Mouse (Mus musculus): ENCODE data around the gene Cmpk1. TPM values are rescaled to one million over a fixed set of nuclear protein-coding genes. Genes with fewer than 3 reads are reported as not detected.

Cmpk1 gene
- polyA plus RNA-seq, 1 experiment from 2014 or later = 109 TPM

GRCm38 (mm10) chr4:114958231-114958630, 28.8 kb downstream of the Cmpk1 start:
- no peaks in the 10 kb centered on the region for H3K9me3 ChIP-seq (ENCODE audit: control insufficient read depth, low read length)
- no peaks in the 10 kb centered on the region for H3K4me1 ChIP-seq (replicated peaks; ENCODE audit: control insufficient read depth, insufficient read depth, low read length)
- peaks cover 4% of the 10 kb centered on the region; the same call in 1 of the 2 replicates for H3K36me3 ChIP-seq (ENCODE audit: control insufficient read depth, insufficient read depth, low read length)
- ATAC-seq (replicated peaks; ENCODE audit: low FRiP score) (no peak), DNase-seq (ENCODE audit: low spot score) (no peak)
- H3K27ac ChIP-seq (ENCODE audit: low read depth, low read length) = no peak overlapping the region
- H3K9ac ChIP-seq (ENCODE audit: low read depth, low read length) = no peak overlapping the region
- WGBS = 86% methylated on average over 2 of the region's 2 CpGs
- H3K4me2 ChIP-seq = no peak overlapping the region
- no peak overlapping the region for H3K4me3 ChIP-seq (ENCODE audit: low read depth, low read length)
- H3K27me3 ChIP-seq (replicated peaks; ENCODE audit: control insufficient read depth, insufficient read depth, low read length) = no peaks in the 10 kb centered on the region

DNA sequence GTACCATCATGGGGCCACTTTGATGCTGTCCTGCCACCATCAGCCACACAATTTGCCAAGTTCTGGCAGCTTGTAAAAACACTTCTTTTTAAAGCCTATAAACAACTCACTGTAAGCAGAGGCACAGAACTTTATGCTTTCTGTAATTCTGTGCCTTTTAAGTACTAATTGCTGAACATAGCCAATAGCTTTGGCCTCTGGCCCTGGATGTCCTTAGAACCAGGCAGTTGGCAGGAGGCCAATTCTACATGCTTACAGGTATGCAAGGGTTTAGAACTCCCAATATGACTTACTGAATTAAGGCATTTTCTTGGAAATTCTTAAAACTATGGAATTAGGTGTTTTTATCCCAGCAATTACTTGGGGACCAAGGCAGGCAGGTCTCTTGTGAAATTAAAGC, 29.6 kb downstream of the Cmpk1 start:
- no peak for DNase-seq (ENCODE audit: low spot score)
- no peak for ATAC-seq (replicated peaks; ENCODE audit: low FRiP score)
- Histone ChIP-seq H3K4me2 (no peak overlapping the region), H3K27me3 (replicated peaks; ENCODE audit: control insufficient read depth, insufficient read depth, low read length) (no peaks in the 10 kb centered on the region), H3K9ac (ENCODE audit: low read depth, low read length) (no peak overlapping the region), H3K27ac (ENCODE audit: low read depth, low read length) (no peak overlapping the region), H3K36me3 (ENCODE audit: control insufficient read depth, insufficient read depth, low read length) (peaks cover 3% of the 10 kb centered on the region; the same call in 1 of the 2 replicates), H3K4me1 (replicated peaks; ENCODE audit: control insufficient read depth, insufficient read depth, low read length) (no peaks in the 10 kb centered on the region), H3K4me3 (ENCODE audit: low read depth, low read length) (no peak overlapping the region), H3K9me3 (ENCODE audit: control insufficient read depth, low read length) (no peaks in the 10 kb centered on the region)

GRCm38 (mm10) chr4:114953172-114953571, 33.9 kb downstream of the Cmpk1 start:
- H3K27ac ChIP-seq (ENCODE audit: low read depth, low read length) = no peak overlapping the region
- H3K4me3 ChIP-seq (ENCODE audit: low read depth, low read length) = no peak overlapping the region
- 73% methylated on average over 3 of the region's 3 CpGs for WGBS
- no peaks in the 10 kb centered on the region for H3K9me3 ChIP-seq (ENCODE audit: control insufficient read depth, low read length)
- DNase-seq (ENCODE audit: low spot score) (no peak), ATAC-seq (replicated peaks; ENCODE audit: low FRiP score) (no peak)
- H3K9ac ChIP-seq (ENCODE audit: low read depth, low read length) = no peak overlapping the region
- H3K4me2 ChIP-seq = no peak overlapping the region
- 0 out of 2 replicates have a peak, but pooled peaks cover 2% of the 10 kb centered on the region for H3K27me3 ChIP-seq (replicated peaks; ENCODE audit: control insufficient read depth, insufficient read depth, low read length)
- no peaks in the 10 kb centered on the region for H3K4me1 ChIP-seq (replicated peaks; ENCODE audit: control insufficient read depth, insufficient read depth, low read length)
- H3K36me3 ChIP-seq (ENCODE audit: control insufficient read depth, insufficient read depth, low read length) = no peaks in the 10 kb centered on the region

DNA sequence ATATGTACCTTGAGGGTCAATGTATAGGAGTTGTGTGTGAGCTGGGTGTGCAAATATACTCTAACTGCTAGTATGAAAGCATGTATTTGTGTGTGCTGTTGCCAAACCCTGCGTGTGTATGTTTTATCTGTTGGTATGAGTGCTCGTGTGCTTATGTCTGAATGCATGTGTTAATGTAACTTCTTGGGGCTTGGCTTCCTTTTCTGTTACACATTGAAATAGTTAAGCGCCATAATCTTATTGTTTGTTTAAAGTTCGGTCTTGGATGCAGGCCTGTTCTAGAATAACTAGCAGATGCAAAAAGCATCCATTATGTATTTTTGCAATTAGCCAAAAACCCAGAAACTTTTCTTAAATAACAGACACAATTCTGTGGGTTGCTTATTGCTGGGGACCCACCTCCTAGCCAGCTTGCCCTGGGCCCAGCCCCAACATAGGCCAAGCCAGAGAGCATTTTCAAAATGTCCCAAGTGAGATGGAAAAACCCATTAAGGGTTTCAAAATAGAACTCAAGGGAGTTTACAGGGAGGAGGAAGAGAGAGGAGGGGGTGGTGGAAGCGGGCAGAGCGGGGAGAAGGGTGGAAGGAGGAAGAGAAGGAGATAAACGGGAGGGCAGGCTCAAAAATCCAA, 39.1 kb downstream of the Cmpk1 start:
- Histone ChIP-seq H3K4me3 (ENCODE audit: low read depth, low read length) (no peak overlapping the region), H3K9me3 (ENCODE audit: control insufficient read depth, low read length) (no peaks in the 10 kb centered on the region), H3K27me3 (replicated peaks; ENCODE audit: control insufficient read depth, insufficient read depth, low read length) (peaks cover 2% of the 10 kb centered on the region; the same call in 1 of the 2 replicates), H3K36me3 (ENCODE audit: control insufficient read depth, insufficient read depth, low read length) (no peaks in the 10 kb centered on the region), H3K27ac (ENCODE audit: low read depth, low read length) (no peak overlapping the region), H3K4me1 (replicated peaks; ENCODE audit: control insufficient read depth, insufficient read depth, low read length) (no peaks in the 10 kb centered on the region), H3K4me2 (no peak overlapping the region), H3K9ac (ENCODE audit: low read depth, low read length) (no peak overlapping the region)
- ATAC-seq (replicated peaks; ENCODE audit: low FRiP score) (no peak), DNase-seq (ENCODE audit: low spot score) (no peak)
- WGBS = 63% methylated on average over 7 of the region's 7 CpGs

DNA sequence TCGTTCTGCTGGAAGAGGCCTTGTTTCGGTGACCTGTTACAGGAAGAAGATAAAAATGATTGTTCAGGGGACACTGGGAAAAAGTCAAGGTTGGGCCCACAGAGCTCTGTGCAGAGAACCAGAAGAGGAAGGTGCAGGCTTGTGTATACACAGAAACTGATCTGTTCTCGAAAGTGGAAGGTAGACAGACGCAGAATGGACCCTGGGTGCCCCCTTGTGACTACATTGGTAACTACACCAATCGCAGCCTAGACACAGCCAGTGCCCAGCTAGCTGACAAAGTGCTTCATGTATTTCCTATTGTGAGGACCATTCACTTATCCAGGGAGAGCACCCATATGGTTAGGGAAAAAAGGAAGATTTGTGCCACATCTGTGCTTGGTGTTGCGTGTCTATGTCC, 39.6 kb downstream of the Cmpk1 start:
- Histone ChIP-seq H3K4me1 (replicated peaks; ENCODE audit: control insufficient read depth, insufficient read depth, low read length) (no peaks in the 10 kb centered on the region), H3K4me2 (no peak overlapping the region), H3K4me3 (ENCODE audit: low read depth, low read length) (no peak overlapping the region), H3K27me3 (replicated peaks; ENCODE audit: control insufficient read depth, insufficient read depth, low read length) (peaks cover 2% of the 10 kb centered on the region; the same call in 1 of the 2 replicates), H3K9me3 (ENCODE audit: control insufficient read depth, low read length) (no peaks in the 10 kb centered on the region), H3K27ac (ENCODE audit: low read depth, low read length) (no peak overlapping the region), H3K36me3 (ENCODE audit: control insufficient read depth, insufficient read depth, low read length) (no peaks in the 10 kb centered on the region), H3K9ac (ENCODE audit: low read depth, low read length) (no peak overlapping the region)
- DNase-seq (ENCODE audit: low spot score) = peak; percentile 68
- WGBS = 26% methylated on average over 6 of the region's 6 CpGs
- ATAC-seq (replicated peaks; ENCODE audit: low FRiP score) = peak; percentile 68

DNA sequence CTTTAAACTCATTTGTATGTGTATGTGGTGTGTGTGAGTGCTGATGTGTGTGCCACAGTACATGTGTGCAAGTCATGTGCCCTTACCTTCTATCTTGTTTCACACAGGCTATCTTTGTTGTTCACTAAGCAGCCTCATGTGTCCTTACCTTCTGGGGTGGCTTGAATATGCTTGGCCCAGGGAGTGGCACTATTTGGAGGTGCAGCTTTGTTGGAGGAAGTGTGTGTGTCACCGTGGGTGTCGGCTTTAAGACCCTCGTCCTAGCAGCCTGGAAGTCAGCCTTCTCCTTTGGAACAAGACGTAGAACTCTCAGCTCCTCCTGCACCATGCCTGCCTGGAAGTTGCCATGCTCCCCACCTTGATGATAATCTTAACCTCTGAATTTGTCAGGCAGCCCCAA, 40.6 kb downstream of the Cmpk1 start:
- WGBS = 73% methylated on average over 4 of the region's 4 CpGs
- no peaks in the 10 kb centered on the region for H3K36me3 ChIP-seq (ENCODE audit: control insufficient read depth, insufficient read depth, low read length)
- DNase-seq (ENCODE audit: low spot score) = no peak
- no peak overlapping the region for H3K4me2 ChIP-seq
- H3K4me1 ChIP-seq (replicated peaks; ENCODE audit: control insufficient read depth, insufficient read depth, low read length) = no peaks in the 10 kb centered on the region
- ATAC-seq (replicated peaks; ENCODE audit: low FRiP score) = no peak
- H3K27ac ChIP-seq (ENCODE audit: low read depth, low read length) = no peak overlapping the region
- H3K4me3 ChIP-seq (ENCODE audit: low read depth, low read length) = no peak overlapping the region
- no peak overlapping the region for H3K9ac ChIP-seq (ENCODE audit: low read depth, low read length)
- H3K27me3 ChIP-seq (replicated peaks; ENCODE audit: control insufficient read depth, insufficient read depth, low read length) = peaks cover 2% of the 10 kb centered on the region; the same call in 1 of the 2 replicates
- H3K9me3 ChIP-seq (ENCODE audit: control insufficient read depth, low read length) = no peaks in the 10 kb centered on the region

DNA sequence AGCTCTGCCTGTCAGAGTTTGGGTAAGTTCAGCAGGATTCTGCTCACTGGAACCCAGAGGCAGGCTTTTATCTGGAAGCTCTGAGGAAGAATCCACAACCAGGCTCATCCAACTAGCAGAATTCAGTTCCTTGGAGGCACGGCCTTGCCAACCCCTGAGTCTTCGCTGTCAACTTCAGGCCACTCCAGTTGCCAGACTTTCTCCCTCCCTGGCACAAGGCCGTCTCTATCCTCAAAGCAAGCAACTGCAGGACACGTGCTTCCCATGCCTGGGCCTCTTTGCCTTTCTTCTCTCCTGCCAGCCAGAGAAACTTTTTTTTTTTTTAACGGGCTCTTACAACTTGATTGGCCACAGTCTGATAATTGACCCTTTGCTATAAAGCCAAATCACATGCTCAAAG, 42.0 kb downstream of the Cmpk1 start:
- Histone ChIP-seq H3K27me3 (replicated peaks; ENCODE audit: control insufficient read depth, insufficient read depth, low read length) (peaks cover 2% of the 10 kb centered on the region; the same call in 1 of the 2 replicates), H3K27ac (ENCODE audit: low read depth, low read length) (no peak overlapping the region)
- DNase-seq (ENCODE audit: low spot score) = no peak

GRCm38 (mm10) chr4:114942583-114942982, 44.5 kb downstream of the Cmpk1 start:
- no peak overlapping the region for H3K4me3 ChIP-seq (ENCODE audit: low read depth, low read length)
- peaks cover 4% of the 10 kb centered on the region for H3K27me3 ChIP-seq (replicated peaks; ENCODE audit: control insufficient read depth, insufficient read depth, low read length)
- no peaks in the 10 kb centered on the region for H3K9me3 ChIP-seq (ENCODE audit: control insufficient read depth, low read length)
- no peak overlapping the region for H3K4me2 ChIP-seq
- ATAC-seq (replicated peaks; ENCODE audit: low FRiP score) = no peak
- no peak for DNase-seq (ENCODE audit: low spot score)
- 66% methylated on average over 8 of the region's 8 CpGs for WGBS
- no peaks in the 10 kb centered on the region for H3K36me3 ChIP-seq (ENCODE audit: control insufficient read depth, insufficient read depth, low read length)
- H3K4me1 ChIP-seq (replicated peaks; ENCODE audit: control insufficient read depth, insufficient read depth, low read length) = no peaks in the 10 kb centered on the region
- no peak overlapping the region for H3K9ac ChIP-seq (ENCODE audit: low read depth, low read length)
- no peak overlapping the region for H3K27ac ChIP-seq (ENCODE audit: low read depth, low read length)

More for the DNA sequence above, 42.0 kb downstream of the Cmpk1 start:
- H3K9ac ChIP-seq (ENCODE audit: low read depth, low read length) = no peak overlapping the region
- 53% methylated on average over 5 of the region's 5 CpGs for WGBS
- H3K4me3 ChIP-seq (ENCODE audit: low read depth, low read length) = no peak overlapping the region
- no peak for ATAC-seq (replicated peaks; ENCODE audit: low FRiP score)
- H3K9me3 ChIP-seq (ENCODE audit: control insufficient read depth, low read length) = no peaks in the 10 kb centered on the region
- no peak overlapping the region for H3K4me2 ChIP-seq
- H3K36me3 ChIP-seq (ENCODE audit: control insufficient read depth, insufficient read depth, low read length) = no peaks in the 10 kb centered on the region
- H3K4me1 ChIP-seq (replicated peaks; ENCODE audit: control insufficient read depth, insufficient read depth, low read length) = no peaks in the 10 kb centered on the region

GRCm38 (mm10) chr4:114942112-114942511, 44.9 kb downstream of the Cmpk1 start:
- Histone ChIP-seq H3K36me3 (ENCODE audit: control insufficient read depth, insufficient read depth, low read length) (no peaks in the 10 kb centered on the region), H3K4me1 (replicated peaks; ENCODE audit: control insufficient read depth, insufficient read depth, low read length) (no peaks in the 10 kb centered on the region), H3K27ac (ENCODE audit: low read depth, low read length) (no peak overlapping the region), H3K9ac (ENCODE audit: low read depth, low read length) (no peak overlapping the region), H3K4me3 (ENCODE audit: low read depth, low read length) (no peak overlapping the region), H3K9me3 (ENCODE audit: control insufficient read depth, low read length) (no peaks in the 10 kb centered on the region), H3K4me2 (no peak overlapping the region), H3K27me3 (replicated peaks; ENCODE audit: control insufficient read depth, insufficient read depth, low read length) (peaks cover 4% of the 10 kb centered on the region)
- DNase-seq (ENCODE audit: low spot score) (no peak), ATAC-seq (replicated peaks; ENCODE audit: low FRiP score) (no peak)
- WGBS = 59% methylated on average over 4 of the region's 4 CpGs
